Mouse (Mus musculus): ENCODE results near the gene Btbd9. TPM values are rescaled to one million over a fixed set of nuclear protein-coding genes. Genes with fewer than 3 reads are reported as not detected.

Gene Btbd9
- polyA plus RNA-seq, 1 experiment: 21.3 TPM

DNA sequence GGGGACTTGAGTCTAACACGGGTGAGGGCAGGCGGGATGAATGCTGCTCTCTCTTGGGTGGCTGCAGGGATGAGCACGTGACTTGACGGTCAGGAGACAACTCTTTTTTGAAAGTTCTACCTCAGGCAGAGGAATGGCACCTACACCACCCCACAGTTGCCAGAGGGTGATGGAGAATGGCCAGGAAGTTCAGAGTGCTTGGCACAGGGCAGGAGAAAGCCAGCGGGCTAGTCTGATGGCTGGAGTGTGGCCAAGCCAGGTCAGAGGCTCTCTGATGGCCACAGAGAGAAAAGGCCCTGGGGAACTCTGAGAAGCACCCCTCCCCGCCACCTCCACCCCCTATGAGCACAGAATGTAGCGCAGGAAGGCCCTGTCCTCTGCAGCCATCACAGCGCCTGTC, 366.0 kb downstream of the Btbd9 start:
- no peak for TF ChIP-seq CTCF (IDR thresholded peaks at IDR 0.05; ENCODE audit: borderline replicate concordance, insufficient read depth, low read length)
- TF ChIP-seq POLR2A (IDR thresholded peaks at IDR 0.05; ENCODE audit: low read depth, low read length): no peak
- 0 out of 2 replicates have a peak, but pooled peaks cover 2% of the 10 kb centered on the region for H3K4me1 ChIP-seq (ENCODE audit: control insufficient read depth, insufficient read depth, low read length)
- H3K27ac ChIP-seq (ENCODE audit: insufficient read depth, low read length): no peak overlapping the region
- no peak overlapping the region for H3K4me3 ChIP-seq (ENCODE audit: insufficient read depth, low read length)

GRCm38 (mm10) chr17:30205062-30205825, 371.0 kb downstream of the Btbd9 start:
- Histone ChIP-seq H3K4me3 (ENCODE audit: insufficient read depth, low read length) (no peak overlapping the region), H3K27ac (ENCODE audit: insufficient read depth, low read length) (no peak overlapping the region), H3K4me1 (ENCODE audit: control insufficient read depth, insufficient read depth, low read length) (peaks cover 11% of the 10 kb centered on the region; the same call in 1 of the 2 replicates)
- no peak for TF ChIP-seq CTCF (IDR thresholded peaks at IDR 0.05; ENCODE audit: borderline replicate concordance, insufficient read depth, low read length)
- TF ChIP-seq POLR2A (IDR thresholded peaks at IDR 0.05; ENCODE audit: low read depth, low read length): no peak

DNA sequence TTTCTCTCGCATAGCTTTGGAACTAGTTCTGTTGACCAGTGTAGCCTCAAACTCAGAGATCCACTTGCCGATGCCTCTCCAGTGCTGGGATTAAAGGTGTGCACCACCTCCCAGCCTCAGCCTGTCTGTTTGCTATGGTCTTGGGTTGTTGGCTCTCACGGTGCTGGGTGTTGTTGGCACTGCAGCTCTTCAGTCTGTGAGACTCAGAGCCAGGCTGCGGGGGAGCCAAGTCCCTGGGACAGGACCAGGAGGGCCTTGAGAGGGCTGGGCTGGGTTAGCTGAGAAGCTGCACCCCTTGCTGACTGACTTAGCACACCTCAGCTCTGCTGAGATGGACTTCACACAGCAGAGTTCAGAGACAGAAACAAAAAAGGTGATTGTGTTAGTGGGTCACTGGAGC, 376.0 kb downstream of the Btbd9 start:
- TF ChIP-seq CTCF (IDR thresholded peaks at IDR 0.05; ENCODE audit: borderline replicate concordance, insufficient read depth, low read length) (no peak), POLR2A (IDR thresholded peaks at IDR 0.05; ENCODE audit: low read depth, low read length) (no peak)
- no peak overlapping the region for H3K27ac ChIP-seq (ENCODE audit: insufficient read depth, low read length)
- H3K4me1 ChIP-seq (ENCODE audit: control insufficient read depth, insufficient read depth, low read length): peaks cover 38% of the 10 kb centered on the region
- no peak overlapping the region for H3K4me3 ChIP-seq (ENCODE audit: insufficient read depth, low read length)

GRCm38 (mm10) chr17:30199374-30200247, 376.7 kb downstream of the Btbd9 start:
- no peak for TF ChIP-seq CTCF (IDR thresholded peaks at IDR 0.05; ENCODE audit: borderline replicate concordance, insufficient read depth, low read length)
- TF ChIP-seq POLR2A (IDR thresholded peaks at IDR 0.05; ENCODE audit: low read depth, low read length): no peak
- Histone ChIP-seq H3K4me3 (ENCODE audit: insufficient read depth, low read length) (no peak overlapping the region), H3K4me1 (ENCODE audit: control insufficient read depth, insufficient read depth, low read length) (peaks cover 38% of the 10 kb centered on the region), H3K27ac (ENCODE audit: insufficient read depth, low read length) (no peak overlapping the region; the same call in 1 of the 2 replicates)

DNA sequence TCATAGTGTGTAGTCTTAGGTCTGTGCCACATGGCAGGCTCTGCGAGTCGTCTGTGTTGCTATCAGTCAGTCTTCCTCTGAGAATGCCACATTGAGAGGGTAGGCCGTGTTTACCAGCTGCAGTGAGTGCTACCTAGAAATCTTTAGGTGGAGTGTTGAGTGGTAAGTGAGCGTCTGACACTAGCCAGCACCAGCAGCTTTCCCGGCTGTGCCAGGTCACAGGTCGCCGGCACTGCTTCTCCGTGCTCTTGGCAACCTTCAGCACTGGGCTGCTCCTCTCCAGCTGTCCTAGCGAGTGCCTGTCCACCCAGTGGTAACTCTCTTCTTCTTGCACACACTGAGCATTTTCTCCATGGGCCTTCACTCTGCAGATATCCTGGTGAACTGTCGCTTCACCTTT, 377.9 kb downstream of the Btbd9 start:
- no peak overlapping the region for H3K4me3 ChIP-seq (ENCODE audit: insufficient read depth, low read length)
- no peak overlapping the region for H3K27ac ChIP-seq (ENCODE audit: insufficient read depth, low read length)
- peaks cover 38% of the 10 kb centered on the region for H3K4me1 ChIP-seq (ENCODE audit: control insufficient read depth, insufficient read depth, low read length)
- TF ChIP-seq POLR2A (IDR thresholded peaks at IDR 0.05; ENCODE audit: low read depth, low read length) (no peak), CTCF (IDR thresholded peaks at IDR 0.05; ENCODE audit: borderline replicate concordance, insufficient read depth, low read length) (no peak)

- no peak for TF ChIP-seq POLR2A (IDR thresholded peaks at IDR 0.05; ENCODE audit: low read depth, low read length)
- TF ChIP-seq CTCF (IDR thresholded peaks at IDR 0.05; ENCODE audit: borderline replicate concordance, insufficient read depth, low read length): no peak
- Histone ChIP-seq H3K4me1 (ENCODE audit: control insufficient read depth, insufficient read depth, low read length) (peaks cover 31% of the 10 kb centered on the region), H3K4me3 (ENCODE audit: insufficient read depth, low read length) (no peak overlapping the region), H3K27ac (ENCODE audit: insufficient read depth, low read length) (peak overlapping the region; percentile 8; the same call in 1 of the 2 replicates)
Observed at GRCm38 (mm10) chr17:30197280-30198030, 378.8 kb downstream of the Btbd9 start.

DNA sequence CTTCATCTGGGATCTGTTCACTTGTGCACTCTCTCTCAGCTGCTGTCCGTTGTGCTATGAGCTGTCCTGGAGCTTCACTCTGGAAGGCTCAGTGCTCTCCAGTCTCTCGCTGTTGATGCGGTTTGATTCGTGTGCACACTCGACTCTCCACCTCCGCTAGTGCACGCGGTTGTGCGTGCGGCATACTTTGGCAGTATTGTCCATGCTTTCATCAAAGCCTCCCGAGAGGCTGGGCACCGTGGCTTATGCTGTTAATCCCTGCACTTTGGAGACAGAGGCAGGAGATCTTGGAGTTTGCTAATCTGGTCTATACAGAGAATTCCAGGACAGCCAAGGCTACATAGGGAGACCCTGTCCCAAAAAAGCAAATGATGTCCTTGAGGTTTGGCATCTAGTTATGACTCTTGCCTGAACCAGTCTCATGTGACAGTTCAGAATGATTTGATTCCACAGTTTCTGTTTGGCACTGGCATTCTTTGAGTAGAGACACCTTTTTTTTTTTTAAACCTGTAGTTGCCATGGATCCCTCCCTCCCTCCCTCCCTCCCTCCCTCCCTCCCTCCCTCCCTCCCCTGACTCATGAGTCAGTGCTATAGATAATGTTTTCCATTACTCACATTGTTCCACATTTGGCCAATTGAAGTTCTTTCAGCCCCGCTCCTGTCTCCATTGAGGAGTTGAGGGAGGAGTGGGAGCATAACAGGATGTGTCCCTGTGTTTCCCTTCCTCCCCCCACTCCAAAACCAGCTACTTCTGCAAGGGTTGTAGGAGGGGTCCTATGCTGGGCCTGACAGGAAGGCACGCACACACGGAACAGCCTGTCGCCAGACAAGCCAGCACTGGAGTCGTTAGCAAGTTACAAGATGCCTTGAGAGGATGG, 379.6 kb downstream of the Btbd9 start:
- TF ChIP-seq POLR2A (IDR thresholded peaks at IDR 0.05; ENCODE audit: low read depth, low read length): no peak
- no peak for TF ChIP-seq CTCF (IDR thresholded peaks at IDR 0.05; ENCODE audit: borderline replicate concordance, insufficient read depth, low read length)
- H3K4me3 ChIP-seq (ENCODE audit: insufficient read depth, low read length): no peak overlapping the region
- peak overlapping the region; percentile 8; the same call in 1 of the 2 replicates for H3K27ac ChIP-seq (ENCODE audit: insufficient read depth, low read length)
- peaks cover 27% of the 10 kb centered on the region for H3K4me1 ChIP-seq (ENCODE audit: control insufficient read depth, insufficient read depth, low read length)

- H3K27ac ChIP-seq (ENCODE audit: insufficient read depth, low read length): no peak overlapping the region
- H3K4me1 ChIP-seq (ENCODE audit: control insufficient read depth, insufficient read depth, low read length): peaks cover 27% of the 10 kb centered on the region
Observed at GRCm38 (mm10) chr17:30195591-30196183, 380.6 kb downstream of the Btbd9 start.

More at GRCm38 (mm10) chr17:30195591-30196183, 380.6 kb downstream of the Btbd9 start:
- H3K4me3 ChIP-seq (ENCODE audit: insufficient read depth, low read length): no peak overlapping the region
- TF ChIP-seq CTCF (IDR thresholded peaks at IDR 0.05; ENCODE audit: borderline replicate concordance, insufficient read depth, low read length): no peak
- TF ChIP-seq POLR2A (IDR thresholded peaks at IDR 0.05; ENCODE audit: low read depth, low read length): no peak
